Mouse (Mus musculus) forebrain, embryonic 13.5 days (tissue): ENCODE data around the gene Zbtb8os. TPM values are rescaled to one million over a fixed set of nuclear protein-coding genes. Genes with fewer than 3 reads are reported as not detected.
A peak's percentile ranks its signal among the peaks of the same experiment; 100 is the strongest.

Source experiments
- ATAC-seq: fragments of 200-750 bp; cut with Nextera tagmentation; 2 replicates; pipeline ENCODE4 v1.8.0; 2017
- H3K27ac ChIP-seq: fragments of 300-500 bp; sonication (generic); 2 replicates; pipeline ENCODE4 v1.5.1; 2015; ENCODE audit warnings: inconsistent platforms, mild to moderate bottlenecking, moderate library complexity
- H3K27me3 ChIP-seq: fragments of 300-500 bp; sonication (generic); 2 replicates; pipeline ENCODE4 v1.6.1; 2015; ENCODE audit warnings: mild to moderate bottlenecking, inconsistent platforms
- H3K36me3 ChIP-seq: fragments of 300-500 bp; sonication (generic); 2 replicates; pipeline ENCODE4 v1.6.1; 2015; ENCODE audit warnings: mild to moderate bottlenecking, inconsistent platforms; ENCODE audit not compliant: poor library complexity, severe bottlenecking
- H3K4me1 ChIP-seq: fragments of 300-500 bp; sonication (generic); 2 replicates; pipeline ENCODE4 v1.6.1; 2015; ENCODE audit warnings: inconsistent platforms
- H3K4me2 ChIP-seq: fragments of 300-500 bp; sonication (generic); 2 replicates; pipeline ENCODE4 v1.6.1; 2015; ENCODE audit warnings: inconsistent platforms, mild to moderate bottlenecking, moderate library complexity
- H3K4me3 ChIP-seq: fragments of 300-500 bp; sonication (generic); 2 replicates; pipeline ENCODE4 v1.5.1; 2015; ENCODE audit warnings: mild to moderate bottlenecking, inconsistent platforms
- H3K9ac ChIP-seq: fragments of 300-500 bp; sonication (generic); 2 replicates; pipeline ENCODE4 v1.6.1; 2015; ENCODE audit warnings: mild to moderate bottlenecking, inconsistent platforms
- H3K9me3 ChIP-seq: fragments of 300-500 bp; sonication (generic); replicated peaks from 2 replicates; pipeline ENCODE4 v1.6.1; 2016; ENCODE audit warnings: inconsistent platforms
- whole genome bisulfite sequencing: fragments of 180-500 bp; shearing (Covaris S2); methylation state at CpG from one replicate; pipeline ENCODE4 v1.1.7; 2015; 5-methylcytosine and 5-hydroxymethylcytosine counted together
- polyA plus RNA-seq: library from polyadenylated mRNA; unstranded; fragments of >200 nt; fragmentation: Nextera tagmentation; extraction: Ambion mirVana; gene quantifications from 2 replicates; pipeline ENCODE4 v1.2.1, GENCODE M21; 2015

The Zbtb8os gene
- 33.8 and 36.2 TPM in 2 replicates for polyA plus RNA-seq

DNA sequence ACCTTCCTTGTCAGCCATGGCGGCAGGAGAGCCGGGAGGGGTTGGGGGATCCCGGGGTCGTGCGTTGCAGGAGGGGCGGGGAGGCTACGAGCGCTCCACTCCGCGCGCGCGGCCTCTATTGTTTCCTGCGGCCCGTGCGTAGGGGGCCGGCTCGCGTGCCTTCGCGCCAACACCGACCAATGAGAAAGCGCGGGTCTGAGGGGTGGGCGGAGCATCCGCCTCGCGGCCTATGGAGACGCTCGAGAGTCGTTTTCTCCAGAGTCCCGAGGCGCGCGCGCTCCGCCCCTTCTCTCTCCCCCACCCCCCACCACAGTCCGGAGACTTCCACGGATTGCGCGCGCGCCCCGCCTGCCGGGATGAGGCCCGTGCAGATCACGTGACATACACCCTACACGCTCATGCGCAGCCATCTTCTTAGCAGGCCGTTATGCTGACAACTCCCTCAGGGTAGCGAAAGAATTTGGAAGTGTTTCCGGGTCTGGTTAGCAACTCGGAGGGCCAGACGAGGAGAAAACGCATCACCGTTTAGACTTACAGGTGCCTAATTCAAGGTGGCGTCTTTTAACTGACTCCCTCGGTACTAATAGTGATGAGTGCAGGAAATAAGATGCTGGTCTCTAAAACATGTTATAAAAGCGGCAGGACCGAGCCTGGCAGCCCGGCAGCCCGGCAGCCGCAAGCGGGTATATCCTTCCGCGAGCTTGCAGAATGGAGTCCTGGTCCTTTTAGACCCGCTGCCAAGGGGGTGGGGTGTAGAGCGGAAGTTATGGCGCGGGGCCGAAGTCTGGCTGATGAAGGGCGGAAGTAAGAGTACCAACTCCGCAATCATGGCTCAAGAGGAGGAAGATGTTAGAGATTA, at the start of gene Zbtb8os, which contains the start of gene Rbbp4:
TSS of gene Zbtb8os (plus strand) at position 480 of the 859 bp plus-strand sequence.
TSS of gene Rbbp4 (minus strand) at position 155 of the 859 bp plus-strand sequence.
- H3K4me2 ChIP-seq = peak within 1 kb of the TSS; percentile 90
- peak within 1 kb of the TSS; percentile 89 for H3K4me3 ChIP-seq
- H3K4me1 ChIP-seq = peaks cover 50% of the 10 kb centered on the region
- H3K27me3 ChIP-seq = no peaks in the 10 kb centered on the region
- H3K9me3 ChIP-seq = no peaks in the 10 kb centered on the region
- H3K27ac ChIP-seq = peak within 1 kb of the TSS; percentile 99
- H3K36me3 ChIP-seq = peaks cover 33% of the 10 kb centered on the region
- WGBS = under 1% methylated on average over 61 of the region's 73 CpGs
- H3K9ac ChIP-seq = peak within 1 kb of the TSS; percentile 98
- peak; percentile 99 for ATAC-seq

- H3K4me1 ChIP-seq = peaks cover 18% of the 10 kb centered on the region
- peaks cover 24% of the 10 kb centered on the region for H3K27me3 ChIP-seq
- H3K9ac ChIP-seq = no peak overlapping the region
- 0 out of 2 replicates have a peak overlapping the region, but pooled peaks have one; percentile 47 for H3K4me3 ChIP-seq
- no peaks in the 10 kb centered on the region for H3K9me3 ChIP-seq
- H3K27ac ChIP-seq = no peak overlapping the region
- no peaks in the 10 kb centered on the region for H3K36me3 ChIP-seq
- WGBS = 63% methylated on average over 5 of the region's 5 CpGs
- no peak for ATAC-seq
- H3K4me2 ChIP-seq = peak overlapping the region; percentile 89
These were observed 49.4 kb upstream of the Zbtb8os start for GRCm38 (mm10) chr4:129286001-129286682.

DNA sequence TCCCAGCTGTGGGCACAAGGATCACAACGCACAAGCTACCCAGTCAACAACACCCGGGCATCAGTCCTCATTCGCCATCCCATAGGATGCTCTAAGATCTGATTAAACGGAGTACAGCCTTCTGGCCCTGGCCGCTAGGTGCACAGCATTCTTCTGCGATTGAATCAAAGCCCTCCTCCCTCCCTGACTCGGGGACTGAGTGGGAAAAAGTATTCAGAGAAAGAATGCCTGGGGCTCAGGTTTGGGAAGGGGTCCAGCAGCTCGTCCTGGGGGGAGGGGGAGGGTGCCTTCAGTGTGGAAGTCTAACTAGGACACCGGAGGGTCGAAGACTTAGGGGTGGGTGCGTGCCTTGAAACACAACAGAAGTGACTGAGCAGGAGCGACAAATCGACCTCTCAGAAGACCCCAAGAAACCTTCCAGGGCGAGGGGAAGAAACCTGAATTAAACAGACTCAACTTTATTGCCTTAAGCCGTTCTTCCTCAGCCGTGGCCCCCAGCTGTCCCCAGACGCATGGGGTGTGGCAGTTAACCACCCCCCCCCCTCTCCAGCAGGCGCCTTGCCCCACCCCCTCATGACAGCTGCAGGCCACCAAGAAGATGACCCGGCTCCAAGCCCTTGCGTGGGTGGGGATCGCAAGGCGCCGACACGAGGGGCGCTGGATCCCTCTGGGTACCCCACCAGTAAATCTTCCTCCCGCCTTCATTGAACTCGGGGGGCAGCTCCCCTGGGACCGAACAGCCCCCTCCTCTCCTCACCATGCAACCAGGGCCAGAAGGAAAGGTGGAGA, 48.6 kb upstream of the Zbtb8os start:
- peaks cover 18% of the 10 kb centered on the region for H3K4me1 ChIP-seq
- H3K36me3 ChIP-seq = no peaks in the 10 kb centered on the region
- peak overlapping the region; percentile 89 for H3K4me2 ChIP-seq
- no peaks in the 10 kb centered on the region for H3K9me3 ChIP-seq
- no peak overlapping the region for H3K27ac ChIP-seq
- WGBS = 2% methylated on average over 27 of the region's 28 CpGs
- peak; percentile 24; the same call in 1 of the 2 replicates for ATAC-seq
- H3K9ac ChIP-seq = peak overlapping the region; percentile 64
- peak overlapping the region; percentile 47 for H3K4me3 ChIP-seq
- peaks cover 24% of the 10 kb centered on the region for H3K27me3 ChIP-seq

DNA sequence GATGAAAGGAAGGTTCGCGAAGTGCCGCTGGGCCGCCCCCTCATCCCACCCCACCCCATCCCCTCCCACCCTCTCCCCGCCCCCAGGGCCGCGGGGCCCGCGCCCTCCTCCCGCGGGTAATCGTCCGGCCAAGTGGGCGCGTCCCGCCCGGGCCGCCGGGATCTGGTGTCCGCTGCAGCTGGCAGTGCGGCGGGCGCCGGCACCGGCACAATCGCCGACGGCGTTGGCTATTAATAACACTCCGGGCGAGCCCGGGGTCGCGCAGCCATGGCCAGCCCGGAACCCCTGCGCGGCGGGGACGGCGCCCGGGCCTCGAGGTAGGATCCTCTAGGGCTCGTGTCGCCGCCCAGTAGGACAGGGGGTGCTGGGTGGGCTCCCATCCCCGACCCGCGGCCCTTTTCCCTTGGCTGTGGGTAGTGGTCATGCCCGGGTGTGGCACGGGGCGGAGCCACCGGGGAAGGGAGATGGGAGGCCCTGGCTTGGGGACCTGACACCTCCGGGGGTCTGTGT, 48.0 kb upstream of the Zbtb8os start, which contains the start of gene Sync:
TSS of gene Sync (plus strand) at position 146 of the 510 bp plus-strand sequence.
- H3K4me1 ChIP-seq = peaks cover 18% of the 10 kb centered on the region
- H3K4me2 ChIP-seq = peak within 1 kb of the TSS; percentile 89
- WGBS = 1% methylated on average over 50 of the region's 53 CpGs
- H3K36me3 ChIP-seq = no peaks in the 10 kb centered on the region
- H3K27ac ChIP-seq = no peak within 1 kb of the TSS
- peak; percentile 21; the same call in 1 of the 2 replicates for ATAC-seq
- peak within 1 kb of the TSS; percentile 64 for H3K9ac ChIP-seq
- H3K4me3 ChIP-seq = peak within 1 kb of the TSS; percentile 47
- H3K27me3 ChIP-seq = peaks cover 24% of the 10 kb centered on the region
- H3K9me3 ChIP-seq = no peaks in the 10 kb centered on the region

DNA sequence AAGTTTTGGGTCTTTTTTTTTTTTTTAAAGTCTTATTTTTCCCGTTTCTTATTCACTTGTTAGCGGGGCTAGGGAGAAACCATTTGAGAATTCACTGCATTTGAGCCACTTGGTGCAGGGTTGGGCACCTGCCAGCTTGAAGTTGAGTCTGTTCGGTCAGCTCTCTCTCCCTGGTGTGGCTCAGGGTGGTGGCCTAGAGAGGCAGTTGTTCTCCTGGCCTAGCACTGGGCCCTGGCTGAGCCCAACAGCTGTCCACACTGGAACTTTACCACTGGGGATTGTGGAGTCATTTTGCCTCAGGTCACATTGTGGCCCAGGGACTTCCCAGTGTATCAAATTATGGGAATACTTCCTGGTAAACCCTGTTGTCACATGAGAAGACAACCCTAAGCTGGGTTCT, 47.4 kb upstream of the Zbtb8os start:
- H3K4me3 ChIP-seq = no peak overlapping the region; the same call in 1 of the 2 replicates
- peaks cover 18% of the 10 kb centered on the region for H3K4me1 ChIP-seq
- ATAC-seq = no peak
- H3K9me3 ChIP-seq = no peaks in the 10 kb centered on the region
- H3K27me3 ChIP-seq = peaks cover 24% of the 10 kb centered on the region
- no peak overlapping the region for H3K27ac ChIP-seq
- H3K4me2 ChIP-seq = peak overlapping the region; percentile 89
- 34% methylated on average over 3 of the region's 3 CpGs for WGBS
- no peak overlapping the region for H3K9ac ChIP-seq
- H3K36me3 ChIP-seq = no peaks in the 10 kb centered on the region

DNA sequence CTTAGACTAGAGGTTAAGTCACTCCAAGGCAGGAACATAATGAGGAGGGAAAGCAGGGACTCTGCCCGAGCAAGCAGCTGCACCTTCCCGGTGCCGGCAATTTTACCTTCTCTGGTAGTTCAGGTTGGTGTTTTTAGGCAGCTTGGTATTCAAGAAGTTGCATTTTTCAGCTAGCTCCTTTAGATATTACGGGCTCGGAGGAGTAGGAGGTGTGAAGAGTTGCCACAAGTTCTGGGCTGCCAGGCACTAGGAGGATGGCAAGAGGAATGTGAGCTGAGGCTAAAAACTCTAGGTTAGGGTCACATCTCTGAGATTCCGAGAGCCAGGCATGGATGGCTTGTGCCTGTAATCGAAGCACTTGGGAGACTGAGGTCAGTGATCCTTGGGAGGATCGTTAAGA, 45.8 kb upstream of the Zbtb8os start:
- Histone ChIP-seq H3K9ac (no peak overlapping the region), H3K27ac (no peak overlapping the region), H3K4me3 (no peak overlapping the region), H3K4me2 (no peak overlapping the region), H3K27me3 (peaks cover 29% of the 10 kb centered on the region), H3K4me1 (peaks cover 18% of the 10 kb centered on the region), H3K36me3 (no peaks in the 10 kb centered on the region), H3K9me3 (no peaks in the 10 kb centered on the region)
- 85% methylated on average over 8 of the region's 8 CpGs for WGBS
- ATAC-seq = no peak

GRCm38 (mm10) chr4:129292831-129293230, 42.7 kb upstream of the Zbtb8os start:
- ATAC-seq = no peak
- Histone ChIP-seq H3K36me3 (no peaks in the 10 kb centered on the region), H3K27ac (no peak overlapping the region), H3K9me3 (no peaks in the 10 kb centered on the region), H3K4me3 (no peak overlapping the region), H3K4me1 (0 out of 2 replicates have a peak, but pooled peaks cover under 1% of the 10 kb centered on the region), H3K27me3 (peaks cover 11% of the 10 kb centered on the region), H3K9ac (no peak overlapping the region), H3K4me2 (no peak overlapping the region)
- WGBS = 73% methylated on average over 7 of the region's 7 CpGs

DNA sequence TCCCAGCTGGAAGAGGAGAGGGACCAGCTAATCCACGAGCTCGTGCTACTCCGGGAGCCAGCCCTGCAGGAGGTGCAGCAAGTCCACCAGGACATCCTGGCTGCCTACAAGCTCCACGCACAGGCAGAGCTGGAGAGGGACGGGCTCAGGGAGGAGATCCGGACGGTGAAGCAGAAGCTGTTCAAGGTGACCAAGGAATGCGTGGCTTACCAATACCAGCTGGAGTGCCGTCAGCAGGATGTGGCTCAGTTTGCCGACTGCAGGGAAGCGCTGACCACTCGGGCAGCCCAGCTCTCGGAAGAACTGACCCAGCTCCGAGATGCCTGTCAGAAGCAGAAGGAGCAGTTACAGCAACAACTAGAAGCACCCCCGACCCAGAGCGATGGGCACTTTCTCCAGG, 41.8 kb upstream of the Zbtb8os start:
- 0 out of 2 replicates have a peak, but pooled peaks cover 5% of the 10 kb centered on the region for H3K27me3 ChIP-seq
- 36% methylated on average over 16 of the region's 16 CpGs for WGBS
- H3K4me1 ChIP-seq = peaks cover 9% of the 10 kb centered on the region
- H3K4me3 ChIP-seq = no peak overlapping the region
- no peak for ATAC-seq
- no peak overlapping the region for H3K9ac ChIP-seq
- no peaks in the 10 kb centered on the region for H3K36me3 ChIP-seq
- H3K9me3 ChIP-seq = no peaks in the 10 kb centered on the region
- no peak overlapping the region for H3K27ac ChIP-seq
- no peak overlapping the region for H3K4me2 ChIP-seq

- 95% methylated on average over 2 of the region's 2 CpGs for WGBS
- no peak overlapping the region for H3K9ac ChIP-seq
- no peak overlapping the region for H3K4me2 ChIP-seq
- no peak for ATAC-seq
- H3K9me3 ChIP-seq = no peaks in the 10 kb centered on the region
- H3K4me3 ChIP-seq = no peak overlapping the region
- H3K27me3 ChIP-seq = 0 out of 2 replicates have a peak, but pooled peaks cover 5% of the 10 kb centered on the region
- H3K27ac ChIP-seq = no peak overlapping the region
- no peaks in the 10 kb centered on the region for H3K36me3 ChIP-seq
- H3K4me1 ChIP-seq = peaks cover 16% of the 10 kb centered on the region
These were observed 40.3 kb upstream of the Zbtb8os start for GRCm38 (mm10) chr4:129295188-129295587.

DNA sequence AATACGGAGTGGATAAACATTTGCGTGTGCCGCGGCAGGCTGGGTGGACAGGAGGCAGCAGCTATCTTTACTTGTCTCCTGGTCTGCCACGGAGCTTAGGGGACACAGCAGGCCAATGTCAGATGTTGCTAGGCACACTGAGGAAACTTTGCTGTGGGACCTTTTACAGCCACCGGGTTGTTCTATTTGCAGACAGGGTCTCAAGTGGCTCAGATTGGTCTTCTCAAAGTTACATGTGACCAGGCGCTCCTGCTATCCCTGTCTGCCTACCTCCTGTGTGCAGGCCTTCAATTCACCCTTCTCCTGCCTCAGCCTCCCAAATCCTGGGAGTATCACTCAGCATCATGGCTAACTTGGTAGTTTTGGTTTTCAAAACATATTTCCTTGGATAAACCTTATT, 39.4 kb upstream of the Zbtb8os start:
- 0 out of 2 replicates have a peak, but pooled peaks cover 5% of the 10 kb centered on the region for H3K27me3 ChIP-seq
- 91% methylated on average over 7 of the region's 7 CpGs for WGBS
- 0 out of 2 replicates have a peak, but pooled peaks cover 4% of the 10 kb centered on the region for H3K9me3 ChIP-seq
- no peak overlapping the region for H3K27ac ChIP-seq
- no peaks in the 10 kb centered on the region for H3K36me3 ChIP-seq
- no peak overlapping the region for H3K4me2 ChIP-seq
- H3K4me1 ChIP-seq = peaks cover 16% of the 10 kb centered on the region
- H3K4me3 ChIP-seq = no peak overlapping the region
- ATAC-seq = no peak
- H3K9ac ChIP-seq = no peak overlapping the region

GRCm38 (mm10) chr4:129297724-129298123, 37.8 kb upstream of the Zbtb8os start:
- Histone ChIP-seq H3K4me1 (peaks cover 16% of the 10 kb centered on the region), H3K27ac (no peak overlapping the region), H3K4me3 (no peak overlapping the region), H3K9ac (no peak overlapping the region), H3K36me3 (no peaks in the 10 kb centered on the region), H3K27me3 (0 out of 2 replicates have a peak, but pooled peaks cover 5% of the 10 kb centered on the region), H3K4me2 (no peak overlapping the region), H3K9me3 (0 out of 2 replicates have a peak, but pooled peaks cover 4% of the 10 kb centered on the region)
- no peak for ATAC-seq
- WGBS = 90% methylated on average over 4 of the region's 4 CpGs
